Mouse (Mus musculus): ENCODE data around the gene Kcna7. TPM values are rescaled to one million over a fixed set of nuclear protein-coding genes. Genes with fewer than 3 reads are reported as not detected.
A peak's percentile ranks its signal among the peaks of the same experiment; 100 is the strongest.
"Not testable (repeated sequence)": the region's sequence is repeated elsewhere in the genome, so short reads cannot be mapped to it uniquely, and the experiment has no call there.

Gene Kcna7
- polyA plus RNA-seq (2016; fragmentation: Nextera tagmentation; extraction: Ambion mirVana): not detected in 2 replicates

- WGBS: 12% methylated on average over 28 of the region's 28 CpGs
- H3K9me3 ChIP-seq (replicated peaks): 0 out of 2 replicates have a peak, but pooled peaks cover 3% of the 10 kb centered on the region
- ATAC-seq (ENCODE audit: low FRiP score): no peak
- H3K27me3 ChIP-seq: peaks cover 59% of the 10 kb centered on the region
- H3K4me1 ChIP-seq: peaks cover 6% of the 10 kb centered on the region
- H3K9ac ChIP-seq: peak within 1 kb of the TSS; percentile 32; the same call in 1 of the 2 replicates
- H3K36me3 ChIP-seq: no peaks in the 10 kb centered on the region
- peak within 1 kb of the TSS; percentile 34 for H3K4me3 ChIP-seq
- H3K27ac ChIP-seq: no peak within 1 kb of the TSS
- peak within 1 kb of the TSS; percentile 48 for H3K4me2 ChIP-seq (replicated peaks)
These were observed at the start of gene Kcna7 for GRCm38 (mm10) chr7:45405091-45406075. TSS of gene Kcna7 (plus strand) at chr7:45405653.

DNA sequence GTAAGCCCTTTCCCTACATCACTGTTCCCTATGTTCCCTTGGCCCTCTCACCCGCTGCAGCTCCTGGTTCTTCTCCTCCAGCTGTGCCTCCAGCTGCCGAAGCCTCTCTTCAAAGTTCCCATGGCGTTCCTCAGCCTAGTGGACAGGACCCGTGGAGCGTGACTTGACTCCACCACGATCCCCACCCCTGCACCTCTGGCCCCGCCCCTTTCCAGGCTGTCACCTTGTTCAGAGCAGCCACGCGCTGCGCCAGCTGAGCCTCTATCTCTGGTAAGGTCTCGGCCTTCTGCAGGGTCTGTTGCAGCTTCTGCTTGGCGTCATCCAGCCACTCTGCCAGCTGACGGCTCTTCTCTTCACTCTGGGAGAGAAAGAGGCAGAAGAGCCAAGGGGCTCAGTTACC is 49.4 kb upstream of the Kcna7 start:
- Histone ChIP-seq H3K27ac (no peak overlapping the region), H3K9me3 (replicated peaks) (no peaks in the 10 kb centered on the region), H3K4me2 (replicated peaks) (no peak overlapping the region), H3K36me3 (peaks cover 44% of the 10 kb centered on the region), H3K4me1 (0 out of 2 replicates have a peak, but pooled peaks cover under 1% of the 10 kb centered on the region), H3K4me3 (no peak overlapping the region), H3K27me3 (peaks cover 14% of the 10 kb centered on the region), H3K9ac (no peak overlapping the region)
- no peak for ATAC-seq (ENCODE audit: low FRiP score)
- 58% methylated on average over 13 of the region's 13 CpGs for WGBS

DNA sequence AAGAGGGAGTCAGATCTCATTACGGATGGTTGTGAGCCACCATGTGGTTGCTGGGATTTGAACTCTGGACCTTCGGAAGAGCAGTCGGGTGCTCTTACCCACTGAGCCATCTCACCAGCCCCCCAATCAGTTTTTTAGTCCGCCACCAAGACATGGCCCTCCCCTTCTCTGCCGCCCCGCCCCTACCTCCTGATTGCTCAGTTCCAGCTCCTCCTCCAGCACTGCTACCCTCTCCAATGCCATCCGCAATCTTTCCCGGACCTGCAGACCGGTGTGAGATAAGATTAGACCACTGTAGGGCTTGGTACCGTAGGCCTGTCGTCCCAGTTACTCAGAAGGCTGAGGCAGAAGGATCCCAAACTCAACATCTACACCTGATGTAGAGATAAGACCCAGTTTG is 46.4 kb upstream of the Kcna7 start:
- Histone ChIP-seq H3K27me3 (peaks cover 41% of the 10 kb centered on the region), H3K36me3 (peaks cover 28% of the 10 kb centered on the region), H3K4me1 (peaks cover 16% of the 10 kb centered on the region)
- not testable (repeated sequence) for H3K4me3 ChIP-seq; H3K4me2 ChIP-seq (replicated peaks); H3K9me3 ChIP-seq (replicated peaks); H3K27ac ChIP-seq; H3K9ac ChIP-seq; ATAC-seq (ENCODE audit: low FRiP score)
- 58% methylated on average over 11 of the region's 11 CpGs for WGBS

DNA sequence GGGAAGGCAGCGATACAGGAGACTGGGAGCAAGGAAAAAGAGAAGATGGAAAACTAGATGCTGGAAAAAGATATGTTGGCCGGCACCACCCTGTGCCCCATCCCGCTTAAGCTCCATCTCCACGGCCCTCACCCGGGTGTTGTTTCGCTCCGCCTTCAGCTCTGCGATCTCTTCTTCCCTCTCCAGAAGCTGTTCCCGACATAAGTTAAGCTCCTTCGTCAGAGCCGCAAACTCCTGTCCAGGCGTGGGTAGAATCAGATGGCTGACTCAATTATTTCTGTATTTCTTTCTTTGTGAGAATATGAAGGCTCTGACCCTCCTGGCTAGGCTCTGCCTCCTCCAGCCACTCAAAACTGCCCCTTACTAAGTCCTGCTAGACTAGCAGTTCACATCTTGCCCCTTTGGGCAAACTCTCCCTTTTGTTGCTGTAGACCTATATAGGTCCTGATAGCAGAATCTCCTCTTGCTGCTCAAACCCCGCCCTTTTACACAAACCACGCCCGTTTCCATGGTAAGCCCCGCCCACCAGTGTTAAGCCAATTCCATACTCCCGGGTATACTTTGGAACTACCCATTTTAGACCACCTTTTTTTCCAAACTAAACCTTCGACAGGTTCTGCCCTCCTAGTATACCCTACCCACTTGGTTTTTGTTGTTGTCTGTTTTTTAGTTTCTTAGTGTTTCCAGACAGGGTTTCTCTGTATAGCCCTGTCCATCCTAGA is 44.9 kb upstream of the Kcna7 start:
- Histone ChIP-seq H3K27me3 (peaks cover 54% of the 10 kb centered on the region), H3K9ac (no peak overlapping the region), H3K9me3 (replicated peaks) (no peaks in the 10 kb centered on the region), H3K36me3 (peaks cover 19% of the 10 kb centered on the region), H3K4me3 (0 out of 2 replicates have a peak overlapping the region, but pooled peaks have one; percentile 44), H3K27ac (no peak overlapping the region), H3K4me1 (peaks cover 19% of the 10 kb centered on the region), H3K4me2 (replicated peaks) (peak overlapping the region; percentile 86; the same call in 1 of the 2 replicates)
- no peak; the same call in 1 of the 2 replicates for ATAC-seq (ENCODE audit: low FRiP score)
- WGBS: 54% methylated on average over 18 of the region's 18 CpGs

- Histone ChIP-seq H3K9me3 (replicated peaks) (no peaks in the 10 kb centered on the region), H3K4me2 (replicated peaks) (peak overlapping the region; percentile 86), H3K9ac (peak overlapping the region; percentile 64), H3K4me1 (peaks cover 26% of the 10 kb centered on the region), H3K4me3 (peak overlapping the region; percentile 44), H3K27me3 (peaks cover 61% of the 10 kb centered on the region), H3K36me3 (peaks cover 13% of the 10 kb centered on the region), H3K27ac (peak overlapping the region; percentile 52; the same call in 1 of the 2 replicates)
- peak; percentile 82 for ATAC-seq (ENCODE audit: low FRiP score)
- WGBS: under 1% methylated on average over 43 of the region's 43 CpGs
These were observed 44.1 kb upstream of the Kcna7 start for GRCm38 (mm10) chr7:45361243-45361804.

DNA sequence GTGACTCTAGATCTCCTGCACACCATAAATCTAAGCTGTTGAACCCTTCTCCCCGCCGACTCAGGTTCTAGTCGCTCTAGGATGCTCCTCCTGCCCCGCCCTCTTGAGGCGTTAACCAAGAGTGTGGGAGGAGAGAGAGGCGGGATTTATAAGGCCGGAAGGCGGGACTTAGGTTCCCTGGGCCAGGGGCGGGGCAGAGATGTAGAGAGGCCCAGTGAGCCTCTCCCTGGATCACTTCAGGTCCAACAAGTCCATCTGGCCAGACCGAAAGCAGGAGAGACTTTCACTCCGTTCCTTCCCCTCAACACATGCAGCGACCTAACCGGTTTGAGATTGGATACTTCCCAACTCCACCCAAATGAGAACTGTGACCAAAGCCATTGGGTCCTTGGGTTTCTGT is 42.7 kb upstream of the Kcna7 start:
- 5% methylated on average over 13 of the region's 13 CpGs for WGBS
- Histone ChIP-seq H3K9me3 (replicated peaks) (no peaks in the 10 kb centered on the region), H3K4me1 (peaks cover 32% of the 10 kb centered on the region), H3K4me3 (no peak overlapping the region), H3K9ac (no peak overlapping the region), H3K36me3 (peaks cover 5% of the 10 kb centered on the region), H3K27ac (no peak overlapping the region), H3K4me2 (replicated peaks) (no peak overlapping the region), H3K27me3 (peaks cover 61% of the 10 kb centered on the region)
- no peak for ATAC-seq (ENCODE audit: low FRiP score)

DNA sequence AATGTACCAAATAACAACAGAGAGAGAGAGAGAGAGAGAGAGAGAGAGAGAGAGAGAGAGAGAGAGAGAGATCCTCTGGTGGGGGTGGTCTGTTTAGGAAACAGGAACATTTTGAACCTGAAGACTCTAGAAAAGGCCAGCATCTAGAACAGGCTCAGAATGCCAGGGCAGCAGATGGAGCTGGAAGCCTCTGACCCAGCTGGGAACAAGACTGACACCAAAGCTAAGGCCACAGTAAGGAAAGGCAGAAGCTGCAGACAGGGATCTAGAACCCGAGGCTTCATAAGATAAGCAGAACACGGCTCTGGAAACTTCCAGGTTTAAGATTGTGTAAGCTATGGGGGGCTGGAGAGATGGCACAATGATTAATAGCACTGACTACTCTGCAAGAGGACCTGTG is 41.5 kb upstream of the Kcna7 start:
- WGBS: 88% methylated on average over 2 of the region's 2 CpGs
- no peak for ATAC-seq (ENCODE audit: low FRiP score)
- H3K36me3 ChIP-seq: peaks cover 4% of the 10 kb centered on the region; the same call in 1 of the 2 replicates
- no peaks in the 10 kb centered on the region for H3K9me3 ChIP-seq (replicated peaks)
- H3K9ac ChIP-seq: no peak overlapping the region
- H3K4me3 ChIP-seq: no peak overlapping the region
- peaks cover 72% of the 10 kb centered on the region for H3K27me3 ChIP-seq
- H3K4me1 ChIP-seq: peaks cover 38% of the 10 kb centered on the region
- H3K4me2 ChIP-seq (replicated peaks): no peak overlapping the region
- no peak overlapping the region for H3K27ac ChIP-seq

- Histone ChIP-seq H3K4me2 (replicated peaks) (peak overlapping the region; percentile 74), H3K27ac (peak overlapping the region; percentile 80), H3K9ac (peak overlapping the region; percentile 87), H3K9me3 (replicated peaks) (no peaks in the 10 kb centered on the region), H3K36me3 (no peaks in the 10 kb centered on the region), H3K4me1 (peaks cover 53% of the 10 kb centered on the region), H3K27me3 (peaks cover 72% of the 10 kb centered on the region), H3K4me3 (peak overlapping the region; percentile 79)
- no peak for ATAC-seq (ENCODE audit: low FRiP score)
- 4% methylated on average over 34 of the region's 35 CpGs for WGBS
These were observed 39.5 kb upstream of the Kcna7 start for GRCm38 (mm10) chr7:45365742-45366651.

- Histone ChIP-seq H3K4me3 (peak within 1 kb of the TSS; percentile 79), H3K9me3 (replicated peaks) (no peaks in the 10 kb centered on the region), H3K4me1 (peaks cover 47% of the 10 kb centered on the region), H3K27me3 (peaks cover 69% of the 10 kb centered on the region), H3K27ac (peak within 1 kb of the TSS; percentile 80), H3K36me3 (no peaks in the 10 kb centered on the region), H3K9ac (peak within 1 kb of the TSS; percentile 87), H3K4me2 (replicated peaks) (peak within 1 kb of the TSS; percentile 74)
- peak; percentile 55 for ATAC-seq (ENCODE audit: low FRiP score)
- 0% methylated on average over 16 of the region's 26 CpGs for WGBS
These were observed 38.8 kb upstream of the Kcna7 start, which contains the start of gene Ppfia3 for GRCm38 (mm10) chr7:45366652-45367019. TSS of gene Ppfia3 (minus strand) at chr7:45367019.

DNA sequence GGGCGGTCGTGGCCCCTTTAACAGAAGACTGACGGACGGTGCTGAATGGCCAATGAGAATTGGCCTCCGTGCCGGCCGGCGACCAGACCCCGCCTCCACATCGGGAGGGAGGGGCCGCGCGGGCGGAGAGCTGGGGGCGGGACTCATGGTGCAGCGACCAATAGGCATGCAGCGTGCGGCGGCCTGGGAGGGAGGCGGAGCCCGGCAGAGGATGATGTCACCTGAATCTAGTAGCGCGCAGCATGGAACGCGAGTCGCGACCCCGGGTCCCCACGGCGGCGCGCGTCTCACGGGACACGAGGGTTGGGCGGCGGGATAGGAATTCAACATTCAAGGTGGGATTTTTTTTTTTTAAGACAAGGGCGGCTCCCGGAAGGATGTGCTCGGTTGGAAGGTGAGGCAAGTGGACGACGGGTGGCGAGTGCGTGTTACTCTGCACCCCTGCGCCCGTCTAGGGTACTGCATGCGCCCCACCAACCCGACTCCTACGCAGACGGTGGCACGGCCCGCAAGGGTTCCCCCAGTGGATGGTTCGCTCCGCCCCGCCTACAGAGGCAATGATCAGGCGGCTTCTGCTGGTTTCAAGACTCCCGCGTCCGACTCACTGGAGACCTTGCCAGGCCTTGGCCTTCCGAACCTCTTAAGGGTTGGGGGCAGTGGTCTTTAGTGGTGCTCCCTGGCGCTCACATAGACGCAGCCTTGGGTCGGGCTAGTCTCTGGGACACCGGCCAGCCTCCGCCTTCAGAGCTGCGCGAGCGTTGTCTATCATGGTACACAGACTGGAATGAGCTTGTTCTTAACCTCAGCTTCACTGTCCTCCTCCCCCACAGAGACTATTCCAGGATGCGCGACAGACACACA is 38.2 kb upstream of the Kcna7 start:
- Histone ChIP-seq H3K9me3 (replicated peaks) (no peaks in the 10 kb centered on the region), H3K27me3 (peaks cover 63% of the 10 kb centered on the region), H3K27ac (peak overlapping the region; percentile 80), H3K4me2 (replicated peaks) (peak overlapping the region; percentile 74), H3K4me3 (peak overlapping the region; percentile 79), H3K36me3 (peaks cover 4% of the 10 kb centered on the region; the same call in 1 of the 2 replicates), H3K9ac (peak overlapping the region; percentile 87), H3K4me1 (peaks cover 41% of the 10 kb centered on the region)
- peak; percentile 90 for ATAC-seq (ENCODE audit: low FRiP score)
- 1% methylated on average over 68 of the region's 70 CpGs for WGBS
